Mouse (Mus musculus) cerebellum, postnatal 14 days (tissue): ENCODE results near the gene Mafg.

Experiments
- DNase-seq, 2 experiments: peaks; one replicate each; pipeline ENCODE4 v3.0.0; 2021; ENCODE audit warnings: mixed read lengths in 2 of 2

Gene Mafg

DNA sequence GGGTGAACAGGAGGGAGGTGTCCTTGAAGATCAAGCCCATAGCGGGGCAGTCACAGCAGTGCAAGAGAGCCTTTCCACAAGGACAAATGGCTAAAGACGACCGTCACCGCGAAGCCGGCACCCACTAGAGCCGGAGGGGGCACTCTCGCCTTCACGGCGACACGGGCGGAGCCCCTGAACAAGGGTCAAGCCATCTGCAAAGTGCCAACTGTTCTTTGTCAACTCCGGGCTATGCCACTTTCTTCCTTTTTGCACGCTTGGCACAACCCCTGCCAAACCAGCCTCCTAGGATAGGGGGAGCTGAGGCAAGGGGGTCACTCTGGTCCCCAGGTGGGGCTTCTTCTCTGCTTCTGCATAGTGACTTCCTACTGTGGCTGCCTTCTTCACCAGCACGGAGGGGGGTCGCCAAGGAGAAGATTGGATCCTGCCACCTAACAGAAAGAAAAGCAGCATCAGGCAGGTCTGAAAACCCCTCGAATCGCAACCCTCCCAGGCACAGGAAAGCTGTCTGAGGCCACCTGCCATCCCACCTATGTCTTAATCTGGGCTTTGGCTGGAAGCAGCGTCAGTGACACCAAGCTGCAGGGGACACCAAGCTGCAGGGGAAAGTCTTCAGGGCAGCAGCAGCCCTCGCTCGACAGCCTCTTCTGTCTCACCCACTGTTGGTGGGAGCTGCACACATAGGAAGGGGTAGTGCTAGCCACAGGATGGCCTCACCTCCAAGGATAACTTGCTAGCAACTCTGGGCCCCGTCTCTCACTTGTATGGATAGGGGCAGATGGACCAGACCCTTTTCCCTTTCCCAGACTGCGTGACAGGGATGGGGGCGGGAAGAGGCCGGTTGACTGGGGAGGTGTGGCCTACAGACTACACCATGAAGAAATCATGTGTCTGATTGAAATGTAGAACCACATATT lies 14.5 kb downstream of the Mafg start:
- no peak for DNase-seq

DNA sequence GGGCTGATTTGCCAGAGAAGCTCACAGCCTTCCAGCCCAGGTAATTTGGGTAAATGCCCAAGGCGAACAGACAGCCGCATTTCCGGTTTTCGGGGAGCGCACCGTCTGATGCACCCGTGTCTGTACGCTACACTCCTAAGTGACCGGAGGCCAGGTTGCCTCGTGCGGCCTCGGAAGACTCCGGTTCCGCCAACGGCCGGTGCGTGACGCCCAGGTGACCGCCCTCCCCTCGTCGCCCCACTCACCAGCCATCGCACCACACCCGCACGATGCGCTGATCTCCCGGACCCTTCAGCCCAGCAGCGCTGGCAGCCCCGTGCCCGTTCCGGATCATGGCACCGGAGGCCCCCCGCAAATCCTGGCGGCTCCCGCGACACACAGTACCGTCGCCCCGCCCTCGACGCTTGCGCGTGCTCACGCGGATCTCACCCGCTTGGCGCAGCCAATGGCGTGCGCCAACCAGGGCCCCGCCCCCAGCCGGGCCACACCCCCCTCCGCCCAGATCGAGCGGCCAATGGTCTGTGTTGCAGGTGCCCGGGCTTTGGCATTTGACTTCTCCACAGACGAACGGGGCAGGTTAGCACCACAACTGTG lies 15.8 kb downstream of the Mafg start, which contains the start of gene Pcyt2:
Gene Pcyt2 (minus strand): TSS at position 418 of the 594 bp plus-strand sequence.
- DNase-seq: peak; percentile 97

DNA sequence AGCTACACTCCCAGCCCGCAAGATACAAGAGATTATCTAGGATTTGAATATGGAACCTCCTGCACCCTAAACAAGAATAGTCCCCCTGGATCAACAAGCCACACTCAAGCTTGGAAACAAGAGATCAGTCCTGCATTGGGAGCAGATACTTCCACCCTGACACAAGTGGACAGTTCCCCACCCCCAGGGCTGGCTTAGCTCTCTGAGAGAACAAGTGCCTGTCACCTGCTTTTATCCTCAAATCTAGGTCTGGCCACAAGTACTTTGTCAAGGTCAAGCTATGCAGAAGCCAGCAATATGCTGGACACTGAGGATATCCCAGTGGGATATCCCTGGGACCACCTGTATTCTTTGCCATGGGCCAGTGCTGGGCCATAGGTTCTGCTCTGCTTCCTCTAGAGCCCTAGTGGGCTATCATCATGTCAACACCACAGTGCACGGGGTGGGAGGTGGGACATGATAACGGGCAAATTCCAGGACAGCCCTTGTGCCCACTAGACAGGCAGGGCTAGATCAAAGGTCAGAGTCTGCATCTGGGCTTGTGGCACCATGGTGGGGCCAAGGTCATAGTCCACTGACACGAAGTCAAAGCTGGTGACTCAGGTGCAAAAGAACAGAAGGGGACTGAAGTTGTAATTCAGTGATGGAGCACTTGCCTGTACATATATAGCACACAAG lies 16.6 kb downstream of the Mafg start:
- DNase-seq: peak in 1 of 2 experiments; percentile 28

DNA sequence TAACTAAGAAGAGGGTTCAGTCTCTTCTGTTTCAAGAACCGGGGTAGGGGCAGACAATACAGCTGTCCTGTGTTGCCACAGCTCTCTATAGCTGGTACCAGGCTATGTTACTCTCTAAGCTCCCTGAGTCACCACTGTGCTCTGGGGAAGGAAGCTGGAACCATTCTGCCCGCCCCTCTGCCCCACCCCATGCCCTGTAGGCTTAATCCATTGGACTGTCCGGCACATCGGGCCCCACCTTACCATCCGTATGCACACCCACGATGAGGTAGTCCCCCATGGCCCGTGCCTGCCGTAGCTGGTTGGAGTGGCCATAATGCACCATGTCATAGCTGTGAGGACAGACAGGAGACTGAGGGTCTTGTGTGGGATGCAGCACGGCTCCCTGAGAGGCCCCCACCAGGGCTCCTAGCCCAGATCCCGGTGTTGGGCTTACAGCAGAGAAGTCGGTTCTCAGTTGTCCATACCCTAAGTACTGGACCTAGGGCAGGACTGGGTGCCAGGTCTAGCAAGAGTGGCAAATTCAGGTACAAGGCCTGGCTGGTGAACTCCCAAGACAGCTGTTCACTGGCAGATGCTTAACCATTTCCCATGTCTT lies 17.7 kb downstream of the Mafg start:
- no peak for DNase-seq

DNA sequence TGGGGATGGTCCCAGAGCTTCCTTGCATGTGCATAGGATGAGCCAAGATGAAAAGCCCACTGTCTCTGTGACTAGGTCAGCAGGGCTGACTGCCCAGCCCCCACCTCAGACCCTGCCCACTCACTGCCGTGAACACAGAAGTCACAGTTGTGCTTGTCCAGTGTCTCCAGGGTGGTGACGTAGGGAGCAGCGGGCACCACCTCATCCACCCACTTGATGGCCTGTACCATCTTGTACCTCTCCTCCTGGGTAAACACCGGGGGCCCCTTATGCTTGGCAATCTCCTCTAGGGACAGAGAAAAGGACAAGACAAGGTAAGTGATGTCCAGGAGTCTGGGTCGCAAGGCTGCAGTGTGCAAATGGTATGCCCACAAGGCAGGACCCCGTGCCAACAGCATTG lies 18.2 kb downstream of the Mafg start:
- no peak for DNase-seq

DNA sequence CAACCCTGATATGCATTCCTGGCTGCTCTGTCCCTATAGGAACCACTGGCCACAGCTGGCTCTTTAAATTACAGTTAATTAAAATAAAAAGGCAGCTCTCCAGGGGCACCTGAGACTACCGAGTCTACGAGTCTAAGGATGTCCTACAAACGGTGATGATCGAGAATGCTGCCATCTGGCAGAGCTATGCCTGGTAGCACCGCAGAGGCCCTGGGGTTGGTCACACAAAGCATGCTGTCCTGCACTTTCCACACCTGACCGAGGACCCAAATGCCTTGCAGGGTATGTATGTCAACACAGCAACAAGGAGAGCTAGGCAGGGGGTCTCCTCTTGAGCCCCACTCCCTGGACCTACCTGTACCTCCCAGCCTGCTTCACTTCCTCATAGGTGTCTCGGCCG lies 19.4 kb downstream of the Mafg start:
- peak in 1 of 2 experiments; percentile 39 for DNase-seq

DNA sequence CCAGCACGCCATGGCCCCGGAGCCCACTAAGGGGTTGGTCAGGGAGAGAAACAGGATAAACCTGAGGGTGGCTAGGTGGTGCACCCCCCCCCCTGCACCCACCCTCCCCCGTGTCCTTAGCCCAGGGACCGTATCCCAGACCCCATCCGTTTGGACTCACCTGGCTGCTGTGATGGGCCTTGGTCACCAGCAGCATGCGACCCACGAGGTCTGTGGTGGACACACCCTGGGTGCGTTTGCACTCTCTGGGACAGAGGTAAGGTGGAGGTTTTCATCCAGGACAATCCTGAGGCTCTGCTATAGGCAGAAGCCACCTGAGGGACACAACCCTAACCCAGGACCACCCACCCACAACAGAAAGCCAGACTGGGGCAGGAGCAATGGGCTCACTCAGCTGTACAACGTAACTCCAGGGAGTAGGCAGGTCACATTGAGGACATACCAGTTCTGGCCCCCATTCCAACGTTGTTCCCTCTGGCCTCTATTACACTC lies 19.9 kb downstream of the Mafg start:
- peak in 1 of 2 experiments; percentile 26 for DNase-seq

DNA sequence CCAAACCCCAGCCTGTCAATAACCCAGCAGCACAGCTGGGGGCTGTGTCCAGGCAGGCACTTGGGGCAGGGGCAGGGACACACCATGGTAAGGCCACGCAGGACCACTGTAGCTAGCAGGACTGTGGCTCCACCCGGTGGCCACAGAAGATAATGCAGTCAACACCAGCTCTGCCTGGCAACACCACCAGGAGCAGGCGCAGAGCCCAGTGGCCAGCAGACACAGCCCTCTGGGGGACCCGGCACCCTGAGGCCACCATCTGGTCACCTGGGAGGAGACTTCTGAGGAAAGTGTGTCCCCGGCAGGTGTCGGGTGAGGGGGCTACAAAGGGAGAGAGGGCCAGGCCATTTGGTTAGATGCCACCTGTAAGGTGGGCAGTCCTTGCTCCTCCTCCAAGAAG lies 20.6 kb downstream of the Mafg start:
- peak; percentile 96 to 97 for DNase-seq

DNA sequence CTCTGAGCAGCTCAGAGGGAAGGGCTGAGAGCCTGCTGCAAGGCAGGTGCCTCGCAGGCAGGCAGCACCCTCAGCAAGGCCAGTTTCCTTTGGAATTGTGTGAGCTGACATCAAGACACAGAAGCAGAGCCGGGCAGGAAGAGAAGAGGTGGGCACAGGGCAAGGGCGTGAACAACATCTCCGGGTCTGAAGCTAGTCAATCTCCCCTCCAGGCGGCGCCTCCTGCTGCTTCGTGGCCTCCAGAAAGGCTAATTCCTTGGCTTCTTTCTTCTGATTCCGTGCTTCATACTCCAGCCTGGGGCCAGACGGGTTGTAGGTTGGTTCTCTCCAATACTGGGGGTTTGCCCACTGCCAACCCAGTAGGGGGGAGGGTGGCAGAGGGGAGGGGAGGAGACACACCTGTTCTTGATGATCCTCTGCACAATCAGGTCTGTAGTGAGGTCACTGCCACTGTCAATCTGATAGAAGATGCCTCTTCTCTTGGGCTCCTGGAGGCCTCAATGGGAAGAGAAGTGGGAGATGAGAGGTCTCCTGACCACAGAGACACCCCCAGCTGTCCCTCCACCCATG lies 22.8 kb downstream of the Mafg start:
- DNase-seq: no peak

DNA sequence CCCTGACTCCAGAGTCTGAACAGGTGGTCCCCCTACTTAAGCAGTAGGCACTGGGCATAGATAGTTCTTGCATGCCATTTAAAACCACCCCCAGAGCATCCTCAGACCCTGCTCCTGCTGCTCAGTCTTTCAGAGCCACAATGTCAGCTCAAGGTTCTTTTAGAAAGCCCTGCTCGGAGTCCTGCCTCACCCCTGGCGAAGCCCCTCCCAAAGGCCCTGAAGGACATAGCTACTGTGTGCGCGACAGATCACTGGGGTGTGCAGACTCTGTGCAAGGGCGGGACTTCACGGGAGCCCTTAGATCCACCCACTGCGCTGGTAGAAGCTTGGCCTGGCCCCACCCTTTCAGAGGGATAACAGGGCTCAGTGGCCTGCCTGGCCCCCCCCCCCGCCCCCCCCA lies 24.1 kb downstream of the Mafg start:
- DNase-seq: no peak

DNA sequence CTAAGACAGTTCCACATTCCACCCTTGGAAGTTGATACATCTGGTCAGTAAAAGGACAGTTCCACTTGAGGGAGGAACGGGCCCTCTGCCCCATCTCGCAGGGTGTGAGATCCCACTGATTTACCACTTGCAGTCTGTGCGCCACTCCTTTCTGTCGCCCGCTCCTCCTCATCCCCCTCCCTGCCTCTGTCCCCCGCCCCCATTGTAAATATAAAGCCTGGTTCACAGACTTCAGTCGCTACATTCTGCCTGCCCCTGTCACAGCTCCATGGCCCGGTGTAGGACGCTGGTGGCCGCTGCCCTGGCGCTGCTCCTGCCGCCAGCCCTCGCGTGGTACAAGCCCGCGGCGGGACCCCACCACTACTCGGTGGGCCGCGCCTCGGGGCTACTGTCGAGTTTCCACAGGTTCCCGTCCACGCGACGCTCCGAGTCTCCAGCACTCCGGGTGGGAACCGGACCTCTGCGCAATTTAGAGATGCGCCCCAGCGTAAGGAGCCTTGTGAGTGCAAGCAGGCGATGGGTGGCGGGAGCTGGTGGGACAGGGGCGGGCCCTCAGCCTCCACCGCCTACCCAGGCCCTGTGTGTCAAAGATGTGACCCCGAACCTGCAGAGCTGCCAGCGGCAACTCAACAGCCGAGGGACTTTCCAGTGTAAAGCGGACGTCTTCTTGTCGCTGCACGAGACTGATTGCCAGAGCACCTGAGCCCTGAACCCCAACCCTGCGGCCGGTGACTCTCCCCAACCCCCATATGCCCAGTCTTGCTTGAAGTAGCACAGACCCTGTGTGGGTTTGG lies 25.0 kb downstream of the Mafg start, which contains the start of gene Npb:
Gene Npb (plus strand): TSS at position 237 of the 794 bp plus-strand sequence.
- DNase-seq: peak in 1 of 2 experiments; percentile 32

DNA sequence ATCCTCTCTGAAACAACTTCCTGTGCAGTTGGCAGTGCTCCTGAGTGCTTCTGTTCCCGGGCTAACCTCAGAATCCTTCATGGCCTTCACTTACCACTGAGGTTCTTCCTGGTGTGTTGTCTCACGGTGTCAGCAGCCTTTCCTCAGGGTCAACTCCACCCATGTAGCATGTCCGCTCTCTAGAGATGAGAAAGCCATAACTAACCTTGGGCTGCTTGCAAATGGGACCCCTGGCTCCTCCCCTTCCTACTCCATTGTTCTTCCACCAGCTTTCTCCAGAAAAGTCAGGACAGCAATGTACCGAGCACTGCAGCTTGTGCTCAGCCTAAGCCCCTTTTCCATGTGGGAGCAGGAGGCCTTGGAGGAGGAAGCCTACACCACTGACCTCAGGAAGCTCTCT lies 26.6 kb downstream of the Mafg start:
- no peak for DNase-seq

DNA sequence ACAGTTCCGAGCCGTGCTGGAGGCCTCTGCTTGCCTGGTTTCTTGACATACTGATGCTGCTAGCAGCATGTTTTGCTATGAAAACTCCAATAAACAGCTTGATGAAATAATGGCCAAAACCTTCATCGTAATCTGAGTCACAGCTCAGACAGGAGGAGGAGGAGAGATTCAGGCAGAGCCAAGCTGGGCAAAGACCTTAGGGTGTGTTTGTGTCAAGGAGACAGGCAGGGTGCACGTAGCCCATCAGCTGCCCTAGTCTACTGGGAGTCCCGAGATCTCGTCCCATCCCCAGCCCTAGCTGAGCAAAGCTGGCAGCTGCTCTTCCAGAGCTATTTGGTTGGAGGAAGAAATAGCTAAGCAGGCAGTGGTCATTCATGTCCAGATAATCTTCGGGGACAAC lies 27.7 kb downstream of the Mafg start:
- DNase-seq: no peak

DNA sequence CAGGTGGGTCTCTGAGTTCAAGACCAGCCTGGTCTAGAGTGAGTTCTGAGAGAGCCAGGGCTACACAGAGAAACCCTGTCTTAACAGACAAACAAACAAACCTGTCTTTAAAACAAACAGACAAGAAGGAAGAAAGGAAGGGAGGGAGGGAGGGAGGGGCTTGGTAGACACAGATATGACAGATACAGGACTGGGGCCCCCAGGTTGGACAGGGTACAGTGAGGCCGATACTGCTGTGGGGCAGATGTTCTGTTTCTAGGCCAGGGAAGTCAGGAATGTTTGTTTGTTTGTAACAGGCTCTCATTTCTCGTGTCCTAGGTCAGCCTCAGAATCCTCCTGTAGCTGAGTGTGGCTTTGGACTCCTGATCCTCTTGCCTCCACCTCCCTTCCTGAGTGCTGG lies 29.9 kb downstream of the Mafg start:
- no peak for DNase-seq

DNA sequence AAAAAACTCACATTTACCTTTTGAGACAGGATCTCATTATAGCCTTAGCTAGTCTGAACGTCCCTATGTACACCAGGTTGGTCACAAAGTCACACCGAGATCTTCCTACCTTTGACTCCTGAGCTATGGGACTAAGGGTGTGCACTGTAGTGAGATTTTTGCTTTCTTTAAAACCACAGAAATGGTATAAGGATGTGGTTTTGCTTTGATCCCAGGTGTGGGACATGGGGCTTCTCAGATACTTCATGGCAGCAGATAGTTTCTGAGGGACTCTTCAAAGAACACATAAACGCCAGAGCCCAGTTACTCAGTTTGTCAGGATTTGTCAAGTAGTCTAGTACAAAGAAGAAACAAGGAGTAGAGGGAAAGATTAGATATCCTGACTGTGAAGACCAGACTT lies 32.7 kb downstream of the Mafg start:
- DNase-seq: no peak

DNA sequence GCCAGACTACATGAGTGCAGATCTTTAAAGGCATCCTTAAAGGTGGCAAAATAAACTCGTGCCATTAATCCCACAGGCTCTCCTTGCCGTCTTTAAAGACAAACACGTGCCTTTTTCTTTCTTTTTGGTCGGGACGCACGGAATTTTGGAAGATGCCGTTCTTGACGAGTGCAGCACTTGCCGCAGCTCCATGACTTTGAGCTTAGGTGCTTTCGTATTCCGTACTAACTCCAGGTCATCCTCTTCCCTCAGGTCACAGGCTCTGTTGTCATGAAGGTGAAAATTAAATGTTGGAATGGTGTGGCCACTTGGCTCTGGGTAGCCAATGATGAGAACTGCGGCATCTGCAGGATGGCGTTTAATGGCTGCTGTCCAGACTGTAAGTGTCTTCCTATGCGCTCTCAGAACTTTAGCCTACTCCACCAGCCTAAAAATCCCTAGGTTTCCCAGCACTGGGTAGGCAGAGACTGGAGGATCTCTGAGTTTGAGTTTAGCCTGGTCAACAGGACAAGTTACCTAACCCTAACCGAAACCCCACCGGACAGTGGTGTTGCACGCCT lies 34.3 kb downstream of the Mafg start:
- no peak for DNase-seq

DNA sequence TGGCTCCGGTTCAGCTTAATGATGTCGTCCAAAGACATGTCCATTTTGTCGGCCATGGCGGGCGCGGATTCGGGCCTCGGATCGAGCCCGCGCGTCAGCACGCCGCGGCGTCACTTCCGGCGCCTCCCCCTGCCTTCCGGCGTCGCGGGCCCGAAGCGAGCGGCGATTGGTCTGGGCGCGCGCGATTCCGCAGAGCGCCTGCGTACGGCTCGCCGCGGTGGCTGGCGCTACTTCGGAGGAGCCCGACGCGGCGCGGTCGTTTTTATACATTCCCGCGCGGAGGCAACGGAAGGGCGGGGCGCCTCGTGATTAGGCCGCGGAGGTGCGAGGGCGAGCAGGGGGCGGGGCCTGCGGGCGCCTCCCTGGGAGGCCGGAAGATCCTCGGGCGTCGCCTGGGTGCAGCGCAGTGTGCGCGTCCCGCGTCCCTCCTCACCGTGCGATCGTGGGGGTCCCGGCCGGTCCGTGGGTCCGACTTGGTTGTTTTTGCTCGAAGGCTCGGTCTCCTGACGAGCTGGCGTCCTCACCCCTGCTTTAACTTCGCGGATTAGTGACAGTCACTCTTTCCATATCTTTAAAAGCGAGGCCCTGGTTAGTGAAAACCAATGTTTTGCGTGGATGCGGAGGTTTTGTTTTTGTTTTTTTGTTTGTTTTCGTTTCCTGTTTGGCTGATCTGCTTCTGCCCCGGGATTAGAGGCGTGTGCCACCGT lies 35.0 kb downstream of the Mafg start, which contains the start of the genes Alyref and Anapc11:
Gene Alyref (minus strand): TSS at position 83 of the 707 bp plus-strand sequence.
Gene Anapc11 (plus strand): TSS at position 139 of the 707 bp plus-strand sequence.
- peak; percentile 93 to 96 for DNase-seq

DNA sequence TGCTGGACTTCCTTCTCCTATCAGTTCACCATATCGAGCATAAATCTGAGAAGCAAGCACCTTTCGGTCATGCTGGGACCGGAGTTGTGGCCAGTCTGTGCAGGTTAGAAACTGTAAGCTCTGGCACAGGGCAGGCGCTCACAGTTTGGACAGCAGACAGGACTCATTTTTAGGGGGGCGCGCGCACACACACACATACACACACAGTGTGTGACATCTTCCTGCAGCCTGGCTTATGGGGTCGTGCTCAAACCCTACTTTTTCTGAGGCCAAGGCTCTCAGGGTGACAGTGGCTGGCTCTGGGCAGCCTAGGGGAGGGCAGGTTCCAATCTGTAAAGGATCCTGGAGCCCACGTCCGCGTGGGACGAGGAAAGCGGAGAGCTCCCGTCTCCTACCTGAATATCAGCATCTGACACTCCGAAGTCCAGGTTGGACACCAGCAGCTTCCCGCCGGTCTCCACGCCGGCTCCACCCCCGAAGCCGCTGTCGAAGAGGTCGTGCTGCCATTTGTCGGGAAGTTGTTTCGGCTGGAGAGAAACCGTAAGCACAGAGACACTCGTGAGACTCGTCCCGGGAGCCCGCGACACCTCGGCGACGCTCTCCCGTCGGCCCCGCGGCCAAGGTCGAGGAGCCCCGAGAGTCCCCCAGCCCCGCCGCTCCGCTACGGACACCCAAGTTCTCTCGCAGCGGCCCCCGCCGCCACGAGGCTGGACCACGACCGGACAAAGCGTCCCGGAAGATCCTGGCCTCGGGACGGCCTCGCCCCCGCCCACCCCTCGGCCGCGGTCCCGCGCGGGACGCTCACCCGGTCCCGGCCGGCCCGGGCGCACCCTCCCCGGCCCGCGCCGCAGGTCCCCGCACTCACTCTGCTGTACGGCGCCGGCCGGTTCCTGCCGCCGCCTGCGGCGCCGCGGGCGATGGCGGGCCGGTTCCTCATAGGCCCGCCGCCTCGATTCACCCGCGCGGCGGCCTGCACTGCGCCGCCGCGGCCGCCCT lies 35.9 kb downstream of the Mafg start:
- DNase-seq: peak; percentile 14 to 37

DNA sequence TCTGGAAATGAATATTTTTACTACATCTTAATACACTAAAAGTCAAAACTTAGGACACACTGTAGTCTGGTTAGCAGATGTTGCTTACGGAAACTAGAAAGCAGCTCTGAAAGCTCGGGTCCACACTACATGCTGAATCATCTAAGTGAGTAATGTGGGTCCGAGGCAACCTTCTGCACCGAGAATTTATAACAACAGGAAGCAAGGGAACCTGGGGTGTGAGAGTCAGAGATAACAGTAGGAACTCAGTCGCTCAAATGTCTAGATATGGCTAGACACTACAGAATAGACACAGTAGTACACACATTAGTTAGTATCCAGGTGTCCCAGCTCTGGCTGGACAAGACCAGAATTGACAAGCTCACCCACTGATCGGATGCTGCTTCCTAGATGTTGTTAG lies 44.9 kb downstream of the Mafg start:
- no peak for DNase-seq
